Mouse (Mus musculus): ENCODE measurements around the gene Spry1. TPM values are rescaled to one million over a fixed set of nuclear protein-coding genes. Genes with fewer than 3 reads are reported as not detected.

Gene Spry1
- polyA plus RNA-seq, 1 experiment = 10.8 TPM

DNA sequence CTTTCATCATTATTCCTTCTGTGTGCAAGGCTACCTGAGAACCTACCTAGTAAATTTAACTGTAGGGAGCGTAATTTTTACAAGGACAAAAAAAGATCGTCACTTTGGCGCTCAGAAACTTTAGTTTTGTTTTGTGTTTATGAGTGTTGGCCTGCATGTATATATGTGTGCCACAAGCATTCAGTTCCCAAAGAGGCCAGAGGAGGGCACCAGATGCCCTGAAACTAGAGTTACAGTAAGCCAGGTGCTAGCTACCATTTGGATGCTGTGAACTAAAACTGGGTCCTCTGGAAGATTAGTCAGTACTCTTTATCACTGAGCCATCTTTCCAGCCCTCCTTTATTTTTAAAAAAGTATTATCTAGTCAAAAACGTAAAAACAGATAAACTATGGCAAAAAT is 30.8 kb upstream of the Spry1 start:
- H3K4me1 ChIP-seq (ENCODE audit: control insufficient read depth, insufficient read depth, low read length) = no peaks in the 10 kb centered on the region; the same call in 1 of the 2 replicates
- no peak overlapping the region for H3K4me3 ChIP-seq (ENCODE audit: insufficient read depth, low read length)
- no peak overlapping the region for H3K27ac ChIP-seq (ENCODE audit: insufficient read depth, low read length)
- no peak for TF ChIP-seq POLR2A (IDR thresholded peaks at IDR 0.05; ENCODE audit: extremely low read depth, insufficient read depth, low read length)
- TF ChIP-seq CTCF (IDR thresholded peaks at IDR 0.05; ENCODE audit: extremely low read depth, insufficient read depth, low read length) = no peak

DNA sequence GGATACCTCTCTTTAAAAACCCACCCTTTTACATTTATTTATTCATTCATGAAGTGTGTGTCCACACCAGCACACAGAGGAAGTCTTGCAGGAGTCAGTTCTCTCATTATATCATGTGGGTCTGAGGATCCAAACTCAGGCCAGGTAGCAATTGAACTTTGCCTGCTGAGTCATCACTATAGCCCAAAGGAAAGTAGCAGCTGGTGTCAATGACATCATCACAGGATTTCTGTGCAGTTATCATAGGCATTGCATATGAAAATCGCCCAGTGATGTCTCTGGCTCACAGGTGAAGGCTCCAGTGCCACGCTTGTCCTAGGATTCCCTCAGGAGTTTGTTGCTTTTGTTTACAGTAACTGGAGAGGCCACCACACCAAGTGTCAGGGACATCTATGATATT is 29.1 kb upstream of the Spry1 start:
- Histone ChIP-seq H3K4me3 (ENCODE audit: insufficient read depth, low read length) (no peak overlapping the region), H3K27ac (ENCODE audit: insufficient read depth, low read length) (no peak overlapping the region), H3K4me1 (ENCODE audit: control insufficient read depth, insufficient read depth, low read length) (no peaks in the 10 kb centered on the region; the same call in 1 of the 2 replicates)
- TF ChIP-seq CTCF (IDR thresholded peaks at IDR 0.05; ENCODE audit: extremely low read depth, insufficient read depth, low read length) (no peak), POLR2A (IDR thresholded peaks at IDR 0.05; ENCODE audit: extremely low read depth, insufficient read depth, low read length) (no peak)

DNA sequence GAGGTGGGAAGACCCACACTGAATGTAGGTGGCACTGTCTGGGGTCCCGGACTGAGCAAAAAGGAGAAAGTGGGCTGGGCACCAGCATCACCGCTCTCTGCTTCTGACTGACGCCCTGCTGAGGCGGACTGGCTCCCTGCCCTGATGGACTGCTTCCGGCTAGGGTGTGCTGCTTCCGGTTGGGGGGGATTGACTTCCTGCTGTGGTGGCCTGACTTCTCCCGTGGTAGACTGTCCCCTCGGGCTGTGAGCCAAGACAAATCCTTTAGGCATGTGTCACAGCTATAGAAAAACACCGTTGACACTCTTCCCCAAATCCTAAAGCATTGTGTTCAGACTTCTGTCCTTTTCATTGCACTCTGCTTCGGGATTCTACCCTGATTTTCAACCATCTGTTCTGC is 26.0 kb upstream of the Spry1 start:
- TF ChIP-seq POLR2A (IDR thresholded peaks at IDR 0.05; ENCODE audit: extremely low read depth, insufficient read depth, low read length) = no peak
- TF ChIP-seq CTCF (IDR thresholded peaks at IDR 0.05; ENCODE audit: extremely low read depth, insufficient read depth, low read length) = no peak
- no peak overlapping the region for H3K27ac ChIP-seq (ENCODE audit: insufficient read depth, low read length)

DNA sequence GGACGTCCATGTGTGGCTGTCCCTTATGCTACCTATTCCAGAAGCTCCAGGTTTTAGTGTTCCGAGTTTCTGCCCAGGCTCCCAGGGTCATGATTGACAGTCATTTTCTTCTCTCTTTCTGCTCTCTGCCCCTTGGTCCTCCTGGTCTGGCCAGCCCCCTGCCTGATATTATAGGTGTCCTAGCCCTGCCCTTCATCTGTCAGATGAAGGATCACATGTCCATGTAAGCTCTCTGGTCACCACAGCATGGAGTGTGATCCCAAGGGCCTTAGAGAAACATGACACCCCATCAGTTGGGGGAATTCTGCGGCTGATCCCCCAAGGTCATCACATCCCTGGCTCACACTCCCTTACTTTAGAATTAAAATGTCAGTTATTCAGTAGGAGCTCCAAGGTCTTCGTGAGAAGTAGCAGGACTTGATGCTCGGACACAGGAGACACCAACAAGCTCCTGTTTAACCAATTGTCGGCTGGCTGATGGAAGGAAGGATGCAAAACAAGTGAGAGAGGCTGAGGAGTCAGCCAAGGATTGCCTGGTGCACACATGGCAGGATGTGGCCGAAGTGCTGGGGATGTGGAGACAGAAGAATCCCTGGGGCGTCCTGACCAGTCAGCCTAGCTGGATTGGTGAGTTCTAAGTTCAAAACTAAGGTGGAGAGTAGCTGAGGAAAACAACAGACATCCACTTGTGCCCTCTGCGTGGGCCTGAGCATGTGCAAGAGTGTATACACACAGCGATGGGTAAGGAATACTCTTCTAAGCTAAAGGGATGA is 24.7 kb upstream of the Spry1 start:
- Histone ChIP-seq H3K4me1 (ENCODE audit: control insufficient read depth, insufficient read depth, low read length) (no peaks in the 10 kb centered on the region), H3K27ac (ENCODE audit: insufficient read depth, low read length) (no peak overlapping the region), H3K4me3 (ENCODE audit: insufficient read depth, low read length) (no peak overlapping the region)
- no peak for TF ChIP-seq CTCF (IDR thresholded peaks at IDR 0.05; ENCODE audit: extremely low read depth, insufficient read depth, low read length)
- no peak for TF ChIP-seq POLR2A (IDR thresholded peaks at IDR 0.05; ENCODE audit: extremely low read depth, insufficient read depth, low read length)

More for the DNA sequence above, 26.0 kb upstream of the Spry1 start:
- no peak overlapping the region for H3K4me3 ChIP-seq (ENCODE audit: insufficient read depth, low read length)
- no peaks in the 10 kb centered on the region for H3K4me1 ChIP-seq (ENCODE audit: control insufficient read depth, insufficient read depth, low read length)

DNA sequence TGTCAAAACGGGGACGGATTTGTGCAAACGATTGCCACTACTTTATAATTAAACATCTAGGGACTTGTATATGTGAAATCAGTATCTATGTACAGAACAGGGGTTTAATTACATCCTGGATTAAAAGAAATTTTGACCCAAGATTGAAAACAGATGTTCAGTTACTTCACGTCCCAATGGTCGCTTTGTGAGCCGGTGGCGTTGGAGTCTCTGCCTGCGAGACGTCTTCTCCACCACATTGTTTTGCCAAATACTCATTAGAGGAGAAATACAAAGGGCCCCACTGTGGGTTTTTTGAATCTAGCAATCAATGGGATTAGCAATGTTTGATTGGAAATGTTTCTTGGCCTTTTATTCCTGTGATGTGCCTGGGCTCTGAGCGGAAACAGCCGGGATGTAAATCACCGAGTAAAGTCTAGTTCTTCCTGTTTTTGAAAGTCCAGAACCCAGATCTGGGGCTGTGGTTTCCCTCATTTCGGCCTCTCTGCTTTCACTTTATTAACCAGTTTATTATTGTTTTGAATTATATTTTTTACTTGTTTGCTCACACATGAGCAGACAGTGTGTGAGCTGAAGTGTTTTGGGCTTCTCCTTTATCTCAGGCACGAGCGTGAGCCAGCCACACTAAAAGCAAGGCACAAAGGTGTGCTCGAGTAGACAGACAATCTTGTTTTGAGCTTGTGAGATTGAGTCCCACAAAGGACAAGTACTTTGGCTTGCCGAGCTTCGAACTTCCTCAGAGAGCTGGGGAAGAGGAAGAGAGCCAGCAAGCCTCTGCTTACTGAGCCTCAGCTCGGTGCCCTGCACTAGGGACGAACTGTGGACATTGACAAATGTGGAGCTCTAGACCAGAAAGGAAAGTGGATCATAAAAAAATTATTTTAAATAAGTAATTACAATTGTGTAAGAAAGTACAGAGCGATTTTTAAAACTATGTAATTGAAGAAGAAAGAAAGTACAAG is 22.9 kb upstream of the Spry1 start:
- TF ChIP-seq POLR2A (IDR thresholded peaks at IDR 0.05; ENCODE audit: extremely low read depth, insufficient read depth, low read length) (no peak), CTCF (IDR thresholded peaks at IDR 0.05; ENCODE audit: extremely low read depth, insufficient read depth, low read length) (no peak)
- Histone ChIP-seq H3K4me3 (ENCODE audit: insufficient read depth, low read length) (no peak overlapping the region), H3K4me1 (ENCODE audit: control insufficient read depth, insufficient read depth, low read length) (no peaks in the 10 kb centered on the region), H3K27ac (ENCODE audit: insufficient read depth, low read length) (no peak overlapping the region)

DNA sequence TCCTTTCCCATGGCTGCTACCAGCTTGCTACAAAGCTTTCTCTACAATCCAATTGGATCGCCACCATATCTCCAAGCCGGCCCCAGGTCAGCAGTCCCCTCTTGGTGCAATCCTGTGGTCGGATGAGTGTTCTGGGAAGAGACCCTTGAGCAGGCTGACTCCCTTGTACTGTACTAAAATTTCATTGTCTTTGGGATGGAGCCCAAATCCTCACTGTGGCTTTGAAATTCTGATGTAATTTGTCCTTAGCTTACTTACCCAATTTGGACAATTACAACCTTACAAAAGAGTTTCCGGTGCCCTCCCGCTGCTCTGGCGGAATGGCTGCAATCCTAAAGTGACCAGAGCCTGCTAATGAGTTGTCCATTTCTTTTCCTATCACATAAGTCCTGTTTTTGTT is 7.5 kb upstream of the Spry1 start:
- Histone ChIP-seq H3K4me1 (ENCODE audit: control insufficient read depth, insufficient read depth, low read length) (no peaks in the 10 kb centered on the region), H3K27ac (ENCODE audit: insufficient read depth, low read length) (no peak overlapping the region), H3K4me3 (ENCODE audit: insufficient read depth, low read length) (no peak overlapping the region)
- no peak for TF ChIP-seq CTCF (IDR thresholded peaks at IDR 0.05; ENCODE audit: extremely low read depth, insufficient read depth, low read length)
- no peak for TF ChIP-seq POLR2A (IDR thresholded peaks at IDR 0.05; ENCODE audit: extremely low read depth, insufficient read depth, low read length)

DNA sequence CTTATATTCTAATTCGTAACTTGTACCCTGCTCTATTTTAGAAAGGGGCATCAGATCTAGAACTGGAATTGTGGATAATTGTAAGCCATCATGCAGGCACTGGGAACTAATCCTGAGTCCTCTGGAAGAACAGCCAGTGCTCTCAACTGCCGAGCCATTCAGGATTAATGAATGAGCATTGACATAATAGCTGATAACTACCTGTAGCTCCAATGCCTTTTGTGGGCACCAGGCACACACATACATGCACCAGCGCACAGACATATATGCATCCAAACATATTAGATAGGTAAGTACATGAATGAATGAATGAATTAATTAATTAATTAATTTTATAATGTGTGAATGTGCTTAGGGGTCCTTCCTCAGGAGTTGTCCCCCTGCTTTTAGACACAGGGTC is 7.0 kb upstream of the Spry1 start:
- Histone ChIP-seq H3K27ac (ENCODE audit: insufficient read depth, low read length) (no peak overlapping the region), H3K4me1 (ENCODE audit: control insufficient read depth, insufficient read depth, low read length) (no peaks in the 10 kb centered on the region), H3K4me3 (ENCODE audit: insufficient read depth, low read length) (no peak overlapping the region)
- no peak for TF ChIP-seq POLR2A (IDR thresholded peaks at IDR 0.05; ENCODE audit: extremely low read depth, insufficient read depth, low read length)
- TF ChIP-seq CTCF (IDR thresholded peaks at IDR 0.05; ENCODE audit: extremely low read depth, insufficient read depth, low read length) = no peak

DNA sequence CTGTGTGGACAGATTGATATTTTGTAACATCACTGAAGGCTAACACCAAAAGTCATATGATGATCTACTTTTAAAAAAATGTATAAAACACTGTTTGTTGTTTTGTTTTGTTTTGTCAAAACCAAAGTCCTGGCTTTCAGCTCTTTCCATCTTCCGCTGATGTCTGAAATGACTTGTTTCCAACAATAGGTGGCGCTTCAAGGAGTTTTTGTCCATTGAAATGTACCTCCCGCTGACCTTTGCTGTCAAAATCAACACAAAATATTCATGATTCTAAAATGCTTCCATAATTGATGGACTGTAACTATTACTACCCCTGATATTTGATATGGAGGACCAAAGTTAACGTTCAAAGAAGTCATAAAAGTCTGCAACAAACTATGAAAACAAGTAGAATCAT is 5.1 kb upstream of the Spry1 start:
- no peaks in the 10 kb centered on the region for H3K4me1 ChIP-seq (ENCODE audit: control insufficient read depth, insufficient read depth, low read length)
- H3K27ac ChIP-seq (ENCODE audit: insufficient read depth, low read length) = no peak overlapping the region
- TF ChIP-seq CTCF (IDR thresholded peaks at IDR 0.05; ENCODE audit: extremely low read depth, insufficient read depth, low read length) = peak; percentile 27; the same call in 1 of the 2 replicates
- no peak for TF ChIP-seq POLR2A (IDR thresholded peaks at IDR 0.05; ENCODE audit: extremely low read depth, insufficient read depth, low read length)
- H3K4me3 ChIP-seq (ENCODE audit: insufficient read depth, low read length) = no peak overlapping the region

DNA sequence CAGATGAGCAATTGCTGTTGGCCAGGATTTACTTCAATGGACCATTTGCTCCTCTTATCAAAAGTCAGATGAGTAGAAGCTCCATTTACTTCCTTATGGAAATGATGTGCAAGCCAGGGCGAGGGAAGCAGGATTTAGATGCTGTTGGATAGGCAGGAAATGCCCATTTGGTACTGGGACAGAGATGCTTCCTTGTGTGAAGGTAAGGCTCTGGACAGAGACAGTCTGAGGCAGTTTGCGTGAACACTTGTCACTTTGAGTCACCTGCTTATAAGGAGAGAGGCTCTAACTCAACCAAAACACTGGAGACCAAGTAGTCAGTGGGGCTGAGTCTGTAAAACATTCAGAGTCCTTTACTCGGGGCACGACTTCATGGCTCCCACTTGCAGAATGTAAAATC is 2.8 kb upstream of the Spry1 start:
- no peak overlapping the region for H3K4me3 ChIP-seq (ENCODE audit: insufficient read depth, low read length)
- no peaks in the 10 kb centered on the region for H3K4me1 ChIP-seq (ENCODE audit: control insufficient read depth, insufficient read depth, low read length)
- no peak overlapping the region for H3K27ac ChIP-seq (ENCODE audit: insufficient read depth, low read length)
- TF ChIP-seq POLR2A (IDR thresholded peaks at IDR 0.05; ENCODE audit: extremely low read depth, insufficient read depth, low read length) (no peak), CTCF (IDR thresholded peaks at IDR 0.05; ENCODE audit: extremely low read depth, insufficient read depth, low read length) (no peak)

All from cortical plate, adult 2 months (tissue).